Mouse (Mus musculus) forebrain, embryonic 11.5 days (tissue): ENCODE results near the gene Anxa4. TPM values are rescaled to one million over a fixed set of nuclear protein-coding genes. Genes with fewer than 3 reads are reported as not detected.

ENCODE experiments used
- ATAC-seq: fragments of 200-750 bp; cut with Nextera tagmentation; replicated peaks from 2 replicates; pipeline ENCODE4 v1.8.0; 2017; ENCODE audit warnings: moderate TSS enrichment; ENCODE audit not compliant: low FRiP score
- DNase-seq: peaks from one replicate; pipeline ENCODE4 v3.0.0-alpha.2; 2017; ENCODE audit warnings: low spot score
- H3K27ac ChIP-seq: fragments of 300-500 bp; sonication (generic); 2 replicates; pipeline ENCODE4 v1.5.1; 2014; ENCODE audit warnings: low read depth, low read length
- H3K27me3 ChIP-seq: fragments of 300-500 bp; sonication (generic); 2 replicates; pipeline ENCODE4 v1.6.1; 2014; ENCODE audit warnings: mild to moderate bottlenecking, low read length, mixed read lengths; ENCODE audit not compliant: control insufficient read depth, insufficient read depth
- H3K36me3 ChIP-seq: fragments of 300-500 bp; sonication (generic); 2 replicates; pipeline ENCODE4 v1.6.1; 2014; ENCODE audit warnings: mild to moderate bottlenecking, low read length, moderate library complexity, mixed read lengths; ENCODE audit not compliant: control insufficient read depth, insufficient read depth
- H3K4me1 ChIP-seq: fragments of 300-500 bp; sonication (generic); replicated peaks from 2 replicates; pipeline ENCODE4 v1.6.1; 2014; ENCODE audit warnings: low read length, mixed read lengths; ENCODE audit not compliant: control insufficient read depth, insufficient read depth
- H3K4me2 ChIP-seq: fragments of 300-500 bp; sonication (generic); 2 replicates; pipeline ENCODE4 v1.6.1; 2014; ENCODE audit warnings: low read depth, mild to moderate bottlenecking, low read length, moderate library complexity, mixed read lengths; ENCODE audit not compliant: severe bottlenecking
- H3K4me3 ChIP-seq: fragments of 300-500 bp; sonication (generic); 2 replicates; pipeline ENCODE4 v1.5.1; 2014; ENCODE audit warnings: low read depth, low read length
- H3K9ac ChIP-seq: fragments of 300-500 bp; sonication (generic); 2 replicates; pipeline ENCODE4 v1.6.1; 2014; ENCODE audit warnings: low read length
- H3K9me3 ChIP-seq: fragments of 300-500 bp; sonication (generic); 2 replicates; pipeline ENCODE4 v1.6.1; 2016; ENCODE audit warnings: low read length, mixed read lengths; ENCODE audit not compliant: control insufficient read depth
- WGBS: fragments of 180-500 bp; shearing (Covaris S2); extraction: QIAGEN DNeasy Blood & Tissue Kit; methylation state at CpG from one replicate; pipeline ENCODE4 v1.1.7; 2014; 5-methylcytosine and 5-hydroxymethylcytosine counted together
- polyA plus RNA-seq: library from polyadenylated mRNA; unstranded; fragments of >200 nt; fragmentation: Nextera tagmentation; extraction: Ambion mirVana; gene quantifications from 2 replicates; pipeline ENCODE4 v1.2.1, GENCODE M21; 2014

Gene Anxa4
- polyA plus RNA-seq, 1 experiment from 2014 or later, result 5.7 TPM

DNA sequence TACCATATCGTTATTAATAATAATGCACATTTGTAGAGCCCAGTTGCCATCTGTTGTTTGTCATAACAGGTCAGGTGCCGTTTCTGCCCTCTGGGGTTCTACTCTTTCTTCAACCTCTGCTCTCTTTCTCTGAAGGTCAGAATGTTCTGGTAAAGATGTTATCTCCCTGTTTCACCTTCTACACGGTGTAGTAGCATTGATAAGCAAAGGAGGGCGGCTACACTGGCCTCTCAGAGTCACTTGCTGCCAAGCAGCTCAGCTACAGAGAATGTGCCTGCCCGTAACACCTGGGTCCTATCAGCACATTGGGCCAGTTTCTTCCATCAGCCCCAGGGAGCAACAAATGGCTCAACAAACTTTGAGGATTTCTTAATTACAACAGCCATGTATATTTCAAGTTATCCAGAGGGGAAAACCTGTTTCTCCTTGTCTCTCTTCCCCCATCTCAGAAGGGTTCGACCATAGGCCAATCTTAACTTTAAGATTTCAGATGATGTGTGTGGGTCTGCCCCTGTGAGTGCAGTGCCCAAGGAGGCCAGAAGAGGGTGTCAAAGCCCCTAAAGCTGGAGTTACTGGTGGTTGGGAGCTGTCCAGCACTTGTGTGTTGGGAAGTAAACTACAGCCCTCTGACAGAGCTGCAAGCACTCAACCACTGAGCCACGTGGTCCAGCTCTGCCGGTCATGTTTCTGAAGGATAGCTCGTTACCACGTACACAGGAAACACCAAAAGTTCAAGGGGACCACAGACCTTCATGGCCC, 39.1 kb downstream of the Anxa4 start:
- no peaks in the 10 kb centered on the region for H3K4me1 ChIP-seq
- DNase-seq (no peak), ATAC-seq (no peak)
- no peaks in the 10 kb centered on the region for H3K27me3 ChIP-seq
- 89% methylated on average over 10 of the region's 10 CpGs for WGBS
- no peak overlapping the region for H3K4me3 ChIP-seq
- H3K9me3 ChIP-seq, result no peaks in the 10 kb centered on the region
- H3K4me2 ChIP-seq, result no peak overlapping the region
- H3K27ac ChIP-seq, result no peak overlapping the region
- H3K9ac ChIP-seq, result no peak overlapping the region
- H3K36me3 ChIP-seq, result no peaks in the 10 kb centered on the region

GRCm38 (mm10) chr6:86752843-86753485, 40.4 kb downstream of the Anxa4 start:
- no peaks in the 10 kb centered on the region for H3K27me3 ChIP-seq
- DNase-seq (no peak), ATAC-seq (no peak)
- H3K4me3 ChIP-seq, result no peak overlapping the region
- H3K9me3 ChIP-seq, result no peaks in the 10 kb centered on the region
- no peak overlapping the region for H3K27ac ChIP-seq
- WGBS, result 84% methylated on average over 5 of the region's 5 CpGs
- H3K4me1 ChIP-seq, result no peaks in the 10 kb centered on the region
- H3K4me2 ChIP-seq, result no peak overlapping the region
- no peaks in the 10 kb centered on the region for H3K36me3 ChIP-seq
- H3K9ac ChIP-seq, result no peak overlapping the region

- Histone ChIP-seq H3K4me2 (no peak overlapping the region), H3K27me3 (no peaks in the 10 kb centered on the region), H3K4me1 (no peaks in the 10 kb centered on the region), H3K9ac (no peak overlapping the region), H3K4me3 (no peak overlapping the region), H3K27ac (no peak overlapping the region), H3K36me3 (no peaks in the 10 kb centered on the region), H3K9me3 (no peaks in the 10 kb centered on the region)
- DNase-seq (no peak), ATAC-seq (no peak)
- WGBS, result 90% methylated on average over 4 of the region's 4 CpGs
Observed at GRCm38 (mm10) chr6:86750961-86751360, 42.4 kb downstream of the Anxa4 start.

- Histone ChIP-seq H3K27ac (no peak overlapping the region), H3K9ac (no peak overlapping the region), H3K36me3 (no peaks in the 10 kb centered on the region), H3K27me3 (no peaks in the 10 kb centered on the region), H3K4me2 (no peak overlapping the region), H3K4me1 (no peaks in the 10 kb centered on the region), H3K9me3 (no peaks in the 10 kb centered on the region), H3K4me3 (no peak overlapping the region)
- DNase-seq (no peak), ATAC-seq (no peak)
- 81% methylated on average over 4 of the region's 4 CpGs for WGBS
Observed at GRCm38 (mm10) chr6:86749817-86750216, 43.6 kb downstream of the Anxa4 start.

DNA sequence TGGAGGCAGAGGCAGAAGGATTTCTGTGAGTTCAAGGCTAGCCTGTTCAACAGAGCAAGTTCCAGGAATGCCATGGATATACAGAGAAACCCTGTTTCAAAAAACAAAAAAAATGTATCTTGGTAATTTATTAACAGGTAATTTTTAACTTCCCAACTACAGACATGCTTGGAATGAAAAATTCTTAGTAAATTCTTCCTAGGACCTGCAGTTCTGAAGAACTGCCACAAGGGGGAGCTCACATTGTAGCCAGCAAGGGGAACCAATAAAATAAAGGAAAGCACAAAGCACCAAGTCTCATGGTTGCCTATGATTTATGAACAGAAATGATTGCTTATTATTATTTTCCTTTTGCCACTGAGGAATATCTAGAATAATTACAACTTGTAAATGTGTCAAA, 46.2 kb downstream of the Anxa4 start:
- Histone ChIP-seq H3K36me3 (no peaks in the 10 kb centered on the region), H3K27ac (no peak overlapping the region), H3K4me1 (no peaks in the 10 kb centered on the region), H3K9ac (no peak overlapping the region), H3K27me3 (no peaks in the 10 kb centered on the region), H3K9me3 (no peaks in the 10 kb centered on the region), H3K4me3 (no peak overlapping the region), H3K4me2 (no peak overlapping the region)
- no peak for ATAC-seq
- DNase-seq, result no peak

- ATAC-seq (no peak), DNase-seq (no peak)
- 33% methylated on average over 3 of the region's 3 CpGs for WGBS
- Histone ChIP-seq H3K36me3 (no peaks in the 10 kb centered on the region), H3K4me3 (no peak overlapping the region), H3K9ac (no peak overlapping the region), H3K4me2 (no peak overlapping the region), H3K9me3 (no peaks in the 10 kb centered on the region), H3K4me1 (no peaks in the 10 kb centered on the region), H3K27me3 (no peaks in the 10 kb centered on the region), H3K27ac (no peak overlapping the region)
Observed at GRCm38 (mm10) chr6:86740652-86741051, 52.7 kb downstream of the Anxa4 start.

DNA sequence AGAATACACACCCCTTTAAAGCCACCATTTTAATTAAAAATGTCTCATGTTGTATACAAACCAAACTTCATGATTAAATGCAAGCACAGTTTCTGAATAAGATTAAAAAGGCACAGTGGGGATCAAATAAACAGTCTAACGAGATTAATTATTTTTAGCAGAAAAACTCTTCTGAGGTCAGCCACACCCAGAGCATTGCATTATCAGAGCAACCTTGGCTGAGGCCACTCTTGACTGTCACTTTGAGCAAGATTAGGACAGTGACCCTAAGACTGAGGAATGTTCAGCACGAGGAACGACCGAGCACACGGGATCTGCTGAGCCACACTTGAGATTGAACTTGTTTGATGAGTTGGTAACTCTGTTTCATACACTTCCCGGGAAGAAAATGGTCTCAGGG, 56.6 kb downstream of the Anxa4 start:
- H3K27ac ChIP-seq, result no peak overlapping the region
- WGBS, result 83% methylated on average over 6 of the region's 6 CpGs
- no peaks in the 10 kb centered on the region for H3K27me3 ChIP-seq
- no peaks in the 10 kb centered on the region for H3K36me3 ChIP-seq
- DNase-seq (no peak), ATAC-seq (no peak)
- H3K9me3 ChIP-seq, result no peaks in the 10 kb centered on the region
- no peak overlapping the region for H3K4me3 ChIP-seq
- H3K9ac ChIP-seq, result no peak overlapping the region
- H3K4me1 ChIP-seq, result no peaks in the 10 kb centered on the region; the same call in 1 of the 2 replicates
- H3K4me2 ChIP-seq, result no peak overlapping the region

- DNase-seq (no peak), ATAC-seq (no peak)
- Histone ChIP-seq H3K9me3 (no peaks in the 10 kb centered on the region), H3K4me2 (no peak overlapping the region), H3K4me3 (no peak overlapping the region), H3K4me1 (no peaks in the 10 kb centered on the region; the same call in 1 of the 2 replicates), H3K9ac (no peak overlapping the region), H3K27me3 (no peaks in the 10 kb centered on the region), H3K27ac (no peak overlapping the region), H3K36me3 (no peaks in the 10 kb centered on the region)
- WGBS, result 91% methylated on average over 4 of the region's 4 CpGs
Observed at GRCm38 (mm10) chr6:86736313-86736712, 57.1 kb downstream of the Anxa4 start.
